Mouse (Mus musculus) colon, adult 2 months (tissue): ENCODE data around the gene Naglu. TPM values are rescaled to one million over a fixed set of nuclear protein-coding genes. Genes with fewer than 3 reads are reported as not detected.

Source experiments
- polyA plus RNA-seq: library from polyadenylated mRNA; depleted of rRNA; stranded (reverse); fragments of >200 nt; gene quantifications from 2 replicates; pipeline ENCODE4 v1.2.3, GENCODE M21; 2012; rRNA removed

Gene Naglu
- polyA plus RNA-seq, result 43.0 and 43.7 TPM in 2 replicates

GRCm38 (mm10) chr11:101069391-101070188, at the start of gene Naglu:
Naglu (plus strand) TSS chr11:101070012.

DNA sequence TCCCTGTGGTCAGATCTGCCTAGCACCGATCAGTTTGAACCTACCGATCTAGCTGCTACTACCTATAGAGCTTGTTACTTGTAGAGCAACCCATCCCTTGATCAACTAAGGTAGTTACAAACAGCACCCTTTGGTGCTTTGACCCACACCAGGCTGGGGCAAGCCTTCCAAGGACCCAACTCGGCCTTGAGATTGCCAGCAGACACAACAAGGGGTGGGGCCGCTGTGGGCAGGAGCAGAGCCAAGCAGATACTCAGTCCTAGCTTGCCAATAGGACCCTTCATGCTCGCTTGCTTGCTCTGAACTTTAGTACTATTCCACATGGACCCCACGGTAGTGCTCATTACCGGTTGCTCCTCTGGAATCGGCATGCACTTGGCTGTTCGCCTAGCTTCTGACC, 8.3 kb downstream of the Naglu start, which contains the start of gene Hsd17b1:
Hsd17b1 (plus strand) TSS at position 291 of the 400 bp plus-strand sequence.

GRCm38 (mm10) chr11:101082208-101083082, 12.6 kb downstream of the Naglu start, which contains the start of gene Coasy:
Coasy (plus strand) TSS chr11:101082565.

GRCm38 (mm10) chr11:101086756-101087681, 17.2 kb downstream of the Naglu start, which contains the start of gene Mlx:
Mlx (plus strand) TSS chr11:101087277.

DNA sequence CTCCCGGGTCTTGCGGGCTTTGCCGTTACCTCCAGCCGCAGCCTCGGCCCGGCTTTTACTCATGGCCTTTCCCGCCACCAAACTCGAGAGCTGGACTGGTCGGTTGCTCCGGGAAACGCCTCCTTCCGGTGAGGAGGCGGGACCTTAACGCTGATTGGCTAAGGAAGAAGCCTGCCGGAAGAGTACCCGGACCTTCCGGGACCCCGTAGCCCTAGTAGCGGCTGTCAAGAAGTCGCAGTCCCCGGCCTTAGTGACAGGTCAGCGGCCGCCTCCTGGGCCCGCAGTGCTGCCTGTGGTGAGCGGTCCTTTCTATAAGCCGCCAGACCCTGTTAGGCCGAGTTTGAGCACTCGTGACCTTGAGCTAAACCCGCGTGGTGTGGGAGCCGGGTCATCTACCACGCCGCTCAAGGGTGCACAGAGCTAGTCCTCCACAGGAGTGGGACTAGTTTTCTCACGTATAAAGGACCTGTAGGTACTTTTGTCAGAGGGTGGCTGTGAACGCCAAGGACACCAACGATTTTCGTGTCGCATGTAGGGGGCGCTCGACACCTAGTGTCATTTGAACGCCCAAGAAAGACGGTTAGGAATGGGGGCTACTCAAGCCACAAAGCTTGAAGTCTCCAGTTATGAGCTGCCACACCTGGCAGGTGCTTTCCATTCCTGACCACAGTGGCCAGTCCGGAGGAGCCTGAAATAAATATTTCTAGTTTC, 25.7 kb downstream of the Naglu start, which contains the start of gene Psmc3ip:
Psmc3ip (minus strand) TSS at position 123 of the 711 bp plus-strand sequence.

GRCm38 (mm10) chr11:101119761-101120544, 50.1 kb downstream of the Naglu start, which contains the start of the genes Retreg3 and Tubg1:
Retreg3 (minus strand) TSS chr11:101119893.
Tubg1 (plus strand) TSS chr11:101119938.

Other genes starting within 250 kb of the Naglu start
- gene Stat5b, start 219.3 kb upstream of the Naglu start, polyA plus RNA-seq, result 17.7 and 20.0 TPM in 2 replicates
- gene Stat5a, start 210.7 kb upstream of the Naglu start, polyA plus RNA-seq, result 14.7 and 15.0 TPM in 2 replicates
- gene Stat3, start 130.5 kb upstream of the Naglu start, polyA plus RNA-seq, result 81.1 and 88.3 TPM in 2 replicates
- gene Cavin1, start 99.1 kb upstream of the Naglu start, polyA plus RNA-seq, result 113 and 115 TPM in 2 replicates
- gene Atp6v0a1, start 60.6 kb upstream of the Naglu start, polyA plus RNA-seq, result 55.1 and 69.7 TPM in 2 replicates
- 0.41 and 0.91 TPM in 2 replicates for gene Hsd17b1, start 8.4 kb downstream of the Naglu start, polyA plus RNA-seq
- gene Coasy, start 12.6 kb downstream of the Naglu start, polyA plus RNA-seq, result 47.4 and 55.8 TPM in 2 replicates
- 80.5 and 109 TPM in 2 replicates for gene Mlx, start 17.3 kb downstream of the Naglu start, polyA plus RNA-seq
- 1.1 and 1.2 TPM in 2 replicates for gene Psmc3ip, start 25.4 kb downstream of the Naglu start, polyA plus RNA-seq
- gene Retreg3, start 49.9 kb downstream of the Naglu start, polyA plus RNA-seq, result 67.8 and 73.7 TPM in 2 replicates
- gene Tubg1, start 49.9 kb downstream of the Naglu start, polyA plus RNA-seq, result 12.8 and 14.3 TPM in 2 replicates
- 3.8 and 4.6 TPM in 2 replicates for gene Tubg2, start 85.9 kb downstream of the Naglu start, polyA plus RNA-seq
- gene Cntnap1, start 100.5 kb downstream of the Naglu start, polyA plus RNA-seq, result 8.2 and 8.3 TPM in 2 replicates
- gene Plekhh3, start 101.3 kb downstream of the Naglu start, polyA plus RNA-seq, result 47.1 and 53.0 TPM in 2 replicates
- 8.8 and 15.4 TPM in 2 replicates for gene Ccr10, start 105.4 kb downstream of the Naglu start, polyA plus RNA-seq
- 32.4 and 34.9 TPM in 2 replicates for gene Ezh1, start 156.5 kb downstream of the Naglu start, polyA plus RNA-seq
- 35.2 and 41.7 TPM in 2 replicates for gene Ramp2, start 176.0 kb downstream of the Naglu start, polyA plus RNA-seq
- gene Vps25, start 183.7 kb downstream of the Naglu start, polyA plus RNA-seq, result 115 and 129 TPM in 2 replicates
- 22.2 and 23.9 TPM in 2 replicates for gene Wnk4, start 190.6 kb downstream of the Naglu start, polyA plus RNA-seq
- 0.54 and 0.91 TPM in 2 replicates for gene Cntd1, start 209.0 kb downstream of the Naglu start, polyA plus RNA-seq
- 727 and 839 TPM in 2 replicates for gene Coa3, start 209.1 kb downstream of the Naglu start, polyA plus RNA-seq
- 101 and 135 TPM in 2 replicates for gene Becn1, start 232.3 kb downstream of the Naglu start, polyA plus RNA-seq
- gene Psme3, start 246.2 kb downstream of the Naglu start, polyA plus RNA-seq, result 31.2 and 34.3 TPM in 2 replicates